In the genomic region with DNA sequence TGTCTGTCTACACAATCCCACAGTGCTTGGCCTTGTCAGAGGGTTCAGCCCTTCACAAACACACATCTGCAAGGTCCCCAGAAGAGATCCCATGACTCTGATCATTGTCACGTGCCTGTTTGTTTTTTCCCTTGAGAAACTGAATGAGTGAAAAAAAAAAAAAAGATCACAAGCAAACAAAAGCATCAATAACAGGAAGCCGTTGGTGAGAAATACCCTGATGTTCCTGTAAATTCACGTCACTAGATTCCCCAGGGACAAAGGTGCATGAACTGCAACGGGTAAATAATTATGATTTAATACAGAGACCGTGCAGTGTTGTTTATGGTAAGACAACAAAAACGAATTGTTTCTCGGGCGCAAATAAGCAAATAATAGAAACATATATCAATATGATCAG, we compare ENCODE assay signal across 33 mouse cellular contexts. TPM values are rescaled to one million over a fixed set of nuclear protein-coding genes. Genes with fewer than 3 reads are reported as not detected.
A peak's percentile ranks its signal among the peaks of the same experiment; 100 is the strongest.
DNase-seq lines count a peak whose midpoint lies in the region; ATAC-seq and TF ChIP-seq lines count a peak whose summit lies in the region.
"Had no signal": no experiment of that assay in that cellular context is flagged by ENCODE, and none has a peak within 500 bp of the region (broad histone marks: within the 10 kb centered on the region; RNA-seq: fewer than 3 reads in every experiment).

No protein-coding gene starts in this region.

- H3K9me3 ChIP-seq in kidney, embryonic 15.5 days (replicated peaks) = no peaks in the 10 kb centered on the region
- H3K9me3 ChIP-seq in hindbrain, embryonic 12.5 days (replicated peaks) = no peaks in the 10 kb centered on the region
- H3K9me3 ChIP-seq: embryonic facial prominence, embryonic 10.5 days; embryonic facial prominence, embryonic 15.5 days; forebrain, embryonic 12.5 days; G1E; limb, embryonic 10.5 days; limb, embryonic 15.5 days; midbrain, embryonic 12.5 days; neural tube, embryonic 12.5 days had no signal

- H3K9ac ChIP-seq in kidney, embryonic 15.5 days = no peak overlapping the region
- no peak overlapping the region for H3K9ac ChIP-seq in hindbrain, embryonic 12.5 days
- H3K9ac ChIP-seq: embryonic facial prominence, embryonic 15.5 days; forebrain, embryonic 12.5 days; forebrain, postnatal 0 days; limb, embryonic 15.5 days; liver, embryonic 14.5 days; midbrain, embryonic 12.5 days; neural tube, embryonic 12.5 days had no signal

- H3K4me3 ChIP-seq in kidney, embryonic 15.5 days (replicated peaks) = no peak overlapping the region
- no peak overlapping the region for H3K4me3 ChIP-seq in lung, adult 2 months (replicated peaks; ENCODE audit: extremely low read depth, low read depth, low read length)
- no peak overlapping the region for H3K4me3 ChIP-seq in hindbrain, embryonic 12.5 days
- H3K4me3 ChIP-seq: embryonic facial prominence, embryonic 10.5 days; embryonic facial prominence, embryonic 15.5 days; forebrain, embryonic 12.5 days; limb, embryonic 10.5 days; limb, embryonic 15.5 days; megakaryocyte, embryonic 14.5 days; midbrain, embryonic 12.5 days; myocyte; neural tube, embryonic 12.5 days had no signal

- no peak for TF ChIP-seq POLR2A in lung, adult 2 months (IDR thresholded peaks at IDR 0.05; ENCODE audit: borderline replicate concordance, extremely low read depth, low read depth, low read length)

- no peaks in the 10 kb centered on the region for H3K36me3 ChIP-seq in kidney, embryonic 15.5 days
- H3K36me3 ChIP-seq in hindbrain, embryonic 12.5 days = no peaks in the 10 kb centered on the region
- H3K36me3 ChIP-seq: embryonic facial prominence, embryonic 10.5 days; embryonic facial prominence, embryonic 15.5 days; forebrain, embryonic 12.5 days; G1E; limb, embryonic 10.5 days; limb, embryonic 15.5 days; midbrain, embryonic 12.5 days; neural tube, embryonic 12.5 days had no signal

- H3K4me2 ChIP-seq in kidney, embryonic 15.5 days = no peak overlapping the region
- H3K4me2 ChIP-seq in hindbrain, embryonic 12.5 days (replicated peaks) = no peak overlapping the region
- H3K4me2 ChIP-seq: embryonic facial prominence, embryonic 15.5 days; forebrain, embryonic 12.5 days; limb, embryonic 15.5 days; midbrain, embryonic 12.5 days; neural tube, embryonic 12.5 days had no signal

- no peak for ATAC-seq in kidney, embryonic 15.5 days (replicated peaks; ENCODE audit: low FRiP score)
- ATAC-seq in CD4-positive, CD25-positive, alpha-beta regulatory T cell, adult 4 months = peak; percentile 56
- ATAC-seq in hindbrain, embryonic 12.5 days (ENCODE audit: low FRiP score) = no peak
- ATAC-seq: forebrain, postnatal 0 days; hindbrain, postnatal 0 days; intestine, postnatal 0 days had no signal

- TF ChIP-seq CTCF in lung, adult 2 months (IDR thresholded peaks at IDR 0.05; ENCODE audit: insufficient read depth, low read length) = no peak

- WGBS in kidney, embryonic 15.5 days = 55% methylated on average over 8 of the region's 8 CpGs
- WGBS in lung, adult 2 months = 54% methylated on average over 8 of the region's 8 CpGs
- 64% methylated on average over 8 of the region's 8 CpGs for WGBS in hindbrain, embryonic 12.5 days

- H3K27me3 ChIP-seq in kidney, embryonic 15.5 days = no peaks in the 10 kb centered on the region
- H3K27me3 ChIP-seq in hindbrain, embryonic 12.5 days = no peaks in the 10 kb centered on the region
- H3K27me3 ChIP-seq: embryonic facial prominence, embryonic 15.5 days; forebrain, embryonic 12.5 days; limb, embryonic 15.5 days; megakaryocyte, embryonic 14.5 days; midbrain, embryonic 12.5 days; neural tube, embryonic 12.5 days had no signal

- H3K27ac ChIP-seq in kidney, embryonic 15.5 days = no peak overlapping the region
- H3K27ac ChIP-seq in hindbrain, embryonic 12.5 days = no peak overlapping the region
- H3K27ac ChIP-seq: embryonic facial prominence, embryonic 10.5 days; embryonic facial prominence, embryonic 15.5 days; forebrain, embryonic 12.5 days; hindbrain, postnatal 0 days; limb, embryonic 10.5 days; limb, embryonic 15.5 days; liver, embryonic 14.5 days; midbrain, embryonic 12.5 days; neural tube, embryonic 12.5 days; stomach, postnatal 0 days had no signal

- DNase-seq in kidney, adult 9 months = peak; percentile 60
- peak; percentile 10 for DNase-seq in lung, postnatal 10 days
- DNase-seq in lung, adult 2 months = no peak
- DNase-seq in testis, postnatal 10 days (ENCODE audit: low spot score) = no peak
- DNase-seq: adrenal gland, postnatal 10 days; cerebellum, adult 8-10 months; cerebellum, postnatal 25 days; forebrain, postnatal 0 days; layer of hippocampus, postnatal 36 days; right cerebral cortex, adult 18-20 months; thymus, adult 2 months; thymus, postnatal 36 days had no signal

- no peaks in the 10 kb centered on the region for H3K4me1 ChIP-seq in kidney, embryonic 15.5 days
- no peaks in the 10 kb centered on the region for H3K4me1 ChIP-seq in lung, adult 2 months (ENCODE audit: control insufficient read depth, insufficient read depth, low read length)
- H3K4me1 ChIP-seq in hindbrain, embryonic 12.5 days = no peaks in the 10 kb centered on the region
- H3K4me1 ChIP-seq: embryonic facial prominence, embryonic 10.5 days; embryonic facial prominence, embryonic 15.5 days; forebrain, embryonic 12.5 days; limb, embryonic 15.5 days; megakaryocyte, embryonic 14.5 days; midbrain, embryonic 12.5 days; neural tube, embryonic 12.5 days had no signal

RNA-seq across cellular contexts. Expression of a gene that starts 19.3 kb away (rescaled TPM):
- polyA plus RNA-seq in kidney, embryonic 15.5 days (2015; fragmentation: Nextera tagmentation; extraction: Ambion mirVana) = not detected in 2 replicates
- polyA plus RNA-seq in lung, adult 2 months (2012; rRNA removed) = 0.11 TPM in 1 of 2 replicates, not detected in the other
- under 1 TPM in 1 of 2 experiments, not detected in 1; 0.77 TPM for polyA plus RNA-seq in CD4-positive, CD25-positive, alpha-beta regulatory T cell, adult 4 months (2017; shearing (Covaris generic))
- polyA plus RNA-seq in hindbrain, embryonic 12.5 days (2016; fragmentation: Nextera tagmentation; extraction: Ambion mirVana) = not detected in 2 replicates
- polyA plus RNA-seq: embryonic facial prominence, embryonic 10.5 days; embryonic facial prominence, embryonic 15.5 days; forebrain, embryonic 12.5 days; forebrain, postnatal 0 days; G1E; heart, embryonic 14.5 days; hindbrain, embryonic 11.5 days; hindbrain, postnatal 0 days; intestine, postnatal 0 days; limb, embryonic 10.5 days; limb, embryonic 15.5 days; liver, embryonic 14.5 days; lung, embryonic 16.5 days; midbrain, embryonic 12.5 days; midbrain, postnatal 0 days; myocyte; neural tube, embryonic 12.5 days; stomach, postnatal 0 days had no signal

RNA-seq across cellular contexts. Expression of a gene that starts 35.6 kb away (rescaled TPM):
- 7.9 and 8.1 TPM in 2 replicates for polyA plus RNA-seq in kidney, embryonic 15.5 days (2015; fragmentation: Nextera tagmentation; extraction: Ambion mirVana)
- polyA plus RNA-seq in lung, adult 2 months (2012; rRNA removed) = 5.7 and 12.2 TPM in 2 replicates
- not detected for polyA plus RNA-seq in CD4-positive, CD25-positive, alpha-beta regulatory T cell, adult 4 months (2017; shearing (Covaris generic))
- polyA plus RNA-seq in hindbrain, embryonic 12.5 days (2016; fragmentation: Nextera tagmentation; extraction: Ambion mirVana) = 1.5 and 1.8 TPM in 2 replicates
- polyA plus RNA-seq: G1E, myocyte had no signal

RNA-seq across cellular contexts. Expression of a gene that starts 47.9 kb away (rescaled TPM):
- polyA plus RNA-seq in kidney, embryonic 15.5 days (2015; fragmentation: Nextera tagmentation; extraction: Ambion mirVana) = 5.2 and 5.7 TPM in 2 replicates
- 4.2 and 6.2 TPM in 2 replicates for polyA plus RNA-seq in lung, adult 2 months (2012; rRNA removed)
- polyA plus RNA-seq in CD4-positive, CD25-positive, alpha-beta regulatory T cell, adult 4 months (2017; shearing (Covaris generic)) = not detected
- polyA plus RNA-seq in hindbrain, embryonic 12.5 days (2016; fragmentation: Nextera tagmentation; extraction: Ambion mirVana) = 3.5 and 4.5 TPM in 2 replicates
- polyA plus RNA-seq: G1E had no signal

Comparison
In these comparisons a context has a peak if more than half of its experiments do, and no peak if none do; other contexts are left out.
1. DNase-seq: peak in kidney, adult 9 months (single experiment) and lung, postnatal 10 days (single experiment); none in lung, adult 2 months (single experiment) and testis, postnatal 10 days (single experiment).